Mouse (Mus musculus) midbrain, embryonic 12.5 days (tissue): ENCODE results near the gene Syk. TPM values are rescaled to one million over a fixed set of nuclear protein-coding genes. Genes with fewer than 3 reads are reported as not detected.

ENCODE experiments used
- ATAC-seq: fragments of 200-750 bp; cut with Nextera tagmentation; 2 replicates; pipeline ENCODE4 v1.8.0; 2017; ENCODE audit warnings: low read depth, moderate TSS enrichment, moderate library complexity; ENCODE audit not compliant: low FRiP score
- H3K27ac ChIP-seq: fragments of 300-500 bp; sonication (generic); replicated peaks from 2 replicates; pipeline ENCODE4 v1.5.1; 2016; ENCODE audit warnings: mild to moderate bottlenecking
- H3K27me3 ChIP-seq: fragments of 300-500 bp; sonication (generic); 2 replicates; pipeline ENCODE4 v1.6.1; 2016; ENCODE audit warnings: mild to moderate bottlenecking
- H3K36me3 ChIP-seq: fragments of 300-500 bp; sonication (generic); 2 replicates; pipeline ENCODE4 v1.6.1; 2016
- H3K4me1 ChIP-seq: fragments of 300-500 bp; sonication (generic); 2 replicates; pipeline ENCODE4 v1.6.1; 2016
- H3K4me2 ChIP-seq: fragments of 300-500 bp; sonication (generic); replicated peaks from 2 replicates; pipeline ENCODE4 v1.6.1; 2016; ENCODE audit warnings: mild to moderate bottlenecking, moderate library complexity
- H3K4me3 ChIP-seq: fragments of 300-500 bp; sonication (generic); 2 replicates; pipeline ENCODE4 v1.5.1; 2016; ENCODE audit warnings: mild to moderate bottlenecking
- H3K9ac ChIP-seq: fragments of 300-500 bp; sonication (generic); replicated peaks from 2 replicates; pipeline ENCODE4 v1.6.1; 2016; ENCODE audit warnings: mild to moderate bottlenecking, moderate library complexity
- H3K9me3 ChIP-seq: fragments of 300-500 bp; sonication (generic); 2 replicates; pipeline ENCODE4 v1.6.1; 2016; ENCODE audit warnings: mild to moderate bottlenecking
- WGBS: fragments of 180-500 bp; shearing (Covaris S2); methylation state at CpG from one replicate; pipeline ENCODE4 v1.1.7; 2016; 5-methylcytosine and 5-hydroxymethylcytosine counted together
- polyA plus RNA-seq: library from polyadenylated mRNA; unstranded; fragments of >200 nt; fragmentation: Nextera tagmentation; extraction: Ambion mirVana; gene quantifications from 2 replicates; pipeline ENCODE4 v1.2.1, GENCODE M21; 2016

The Syk gene
- polyA plus RNA-seq, 1 experiment from 2014 or later, result 3.2 TPM

GRCm38 (mm10) chr13:52551275-52551674 is 31.7 kb upstream of the Syk start:
- Histone ChIP-seq H3K9me3 (no peaks in the 10 kb centered on the region), H3K4me2 (no peak overlapping the region), H3K4me1 (no peaks in the 10 kb centered on the region), H3K27ac (no peak overlapping the region), H3K4me3 (no peak overlapping the region), H3K36me3 (no peaks in the 10 kb centered on the region), H3K27me3 (no peaks in the 10 kb centered on the region), H3K9ac (no peak overlapping the region)
- no peak for ATAC-seq
- WGBS, result 91% methylated on average over 9 of the region's 9 CpGs

GRCm38 (mm10) chr13:52552822-52553477 is 30.0 kb upstream of the Syk start:
- ATAC-seq, result no peak
- Histone ChIP-seq H3K36me3 (no peaks in the 10 kb centered on the region), H3K27me3 (no peaks in the 10 kb centered on the region), H3K27ac (no peak overlapping the region), H3K9me3 (no peaks in the 10 kb centered on the region), H3K9ac (no peak overlapping the region), H3K4me2 (no peak overlapping the region), H3K4me3 (no peak overlapping the region), H3K4me1 (no peaks in the 10 kb centered on the region)
- 71% methylated on average over 9 of the region's 9 CpGs for WGBS

DNA sequence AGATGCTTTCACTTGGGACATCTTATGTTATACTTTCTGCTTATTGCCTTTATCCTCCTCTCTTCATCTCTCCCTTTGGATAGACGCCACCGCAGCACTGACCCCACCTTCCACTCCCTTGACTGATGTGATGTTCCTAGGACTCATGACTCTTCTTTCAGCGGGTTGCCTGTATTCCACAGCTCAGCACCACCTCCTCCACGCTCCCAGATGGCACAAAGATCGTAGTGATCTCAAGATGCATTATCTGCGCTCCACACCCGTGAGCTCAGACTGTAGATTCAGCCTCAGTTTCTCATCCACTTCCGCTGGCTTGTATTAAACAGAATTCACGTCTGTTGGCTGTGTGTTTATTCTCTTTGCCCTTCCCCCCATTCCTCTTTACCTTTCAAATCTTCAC is 28.3 kb upstream of the Syk start:
- Histone ChIP-seq H3K4me3 (no peak overlapping the region), H3K36me3 (no peaks in the 10 kb centered on the region), H3K4me2 (no peak overlapping the region), H3K4me1 (no peaks in the 10 kb centered on the region), H3K9me3 (no peaks in the 10 kb centered on the region), H3K27ac (no peak overlapping the region), H3K9ac (no peak overlapping the region), H3K27me3 (no peaks in the 10 kb centered on the region)
- no peak for ATAC-seq
- WGBS, result 89% methylated on average over 9 of the region's 9 CpGs

GRCm38 (mm10) chr13:52557421-52557820 is 25.6 kb upstream of the Syk start:
- Histone ChIP-seq H3K9ac (no peak overlapping the region), H3K27me3 (no peaks in the 10 kb centered on the region), H3K36me3 (no peaks in the 10 kb centered on the region), H3K9me3 (no peaks in the 10 kb centered on the region), H3K4me2 (no peak overlapping the region), H3K4me3 (no peak overlapping the region), H3K27ac (no peak overlapping the region), H3K4me1 (peaks cover 13% of the 10 kb centered on the region)
- WGBS, result 65% methylated on average over 7 of the region's 7 CpGs
- ATAC-seq, result no peak

DNA sequence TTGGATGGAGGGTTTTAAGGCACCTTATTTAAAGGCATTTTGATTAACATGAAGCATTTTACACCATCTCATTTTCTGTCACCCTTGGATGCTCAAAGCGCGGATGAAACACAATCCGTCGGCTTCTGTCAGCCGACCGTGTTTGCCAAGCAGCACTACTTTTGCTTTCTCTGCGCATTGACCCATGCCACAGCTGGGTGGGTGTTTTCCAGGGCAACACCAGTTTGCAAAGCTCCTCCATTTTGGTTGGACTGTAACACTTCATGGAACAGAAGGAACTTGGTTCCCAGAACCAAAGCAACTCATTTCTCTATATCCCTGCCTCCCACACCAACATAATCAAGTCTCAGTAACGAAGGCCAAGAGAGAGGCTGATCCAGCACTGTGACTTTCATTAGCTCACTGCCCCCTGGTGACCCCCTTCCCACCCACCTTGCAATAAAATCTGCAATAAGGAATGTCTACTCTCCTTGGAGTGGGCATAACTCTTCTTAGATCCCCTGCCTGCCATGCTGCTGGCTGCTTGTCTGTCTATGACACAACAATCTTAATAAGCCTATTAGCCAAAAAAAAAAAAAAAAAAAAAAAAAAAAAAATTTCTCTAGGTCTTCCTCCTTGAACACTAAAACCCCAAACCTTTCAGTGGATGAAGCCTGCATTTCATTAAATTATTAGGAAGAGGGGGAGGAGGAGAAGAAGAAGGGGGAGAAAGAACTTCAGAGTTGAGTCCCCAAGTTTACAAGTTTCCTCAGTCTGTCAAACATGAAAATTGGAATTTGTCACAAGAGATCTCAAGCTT is 21.4 kb upstream of the Syk start:
- Histone ChIP-seq H3K9ac (no peak overlapping the region), H3K4me2 (0 out of 2 replicates have a peak overlapping the region, but pooled peaks have one; percentile 15), H3K9me3 (no peaks in the 10 kb centered on the region), H3K4me3 (no peak overlapping the region), H3K36me3 (no peaks in the 10 kb centered on the region), H3K27me3 (peaks cover 11% of the 10 kb centered on the region; the same call in 1 of the 2 replicates), H3K4me1 (peaks cover 23% of the 10 kb centered on the region), H3K27ac (no peak overlapping the region)
- WGBS, result 81% methylated on average over 8 of the region's 8 CpGs
- peak; percentile 6; the same call in 1 of the 2 replicates for ATAC-seq

- Histone ChIP-seq H3K4me3 (no peak overlapping the region), H3K36me3 (no peaks in the 10 kb centered on the region), H3K9me3 (no peaks in the 10 kb centered on the region), H3K27me3 (peaks cover 17% of the 10 kb centered on the region; the same call in 1 of the 2 replicates), H3K27ac (no peak overlapping the region), H3K9ac (no peak overlapping the region), H3K4me2 (peak overlapping the region; percentile 15; the same call in 1 of the 2 replicates), H3K4me1 (peaks cover 23% of the 10 kb centered on the region)
- 19% methylated on average over 4 of the region's 4 CpGs for WGBS
- ATAC-seq, result peak; percentile 84
These were observed 20.8 kb upstream of the Syk start for GRCm38 (mm10) chr13:52562166-52562571.

GRCm38 (mm10) chr13:52565103-52565739 is 17.8 kb upstream of the Syk start:
- ATAC-seq, result no peak
- WGBS, result 81% methylated on average over 18 of the region's 18 CpGs
- no peaks in the 10 kb centered on the region for H3K9me3 ChIP-seq

DNA sequence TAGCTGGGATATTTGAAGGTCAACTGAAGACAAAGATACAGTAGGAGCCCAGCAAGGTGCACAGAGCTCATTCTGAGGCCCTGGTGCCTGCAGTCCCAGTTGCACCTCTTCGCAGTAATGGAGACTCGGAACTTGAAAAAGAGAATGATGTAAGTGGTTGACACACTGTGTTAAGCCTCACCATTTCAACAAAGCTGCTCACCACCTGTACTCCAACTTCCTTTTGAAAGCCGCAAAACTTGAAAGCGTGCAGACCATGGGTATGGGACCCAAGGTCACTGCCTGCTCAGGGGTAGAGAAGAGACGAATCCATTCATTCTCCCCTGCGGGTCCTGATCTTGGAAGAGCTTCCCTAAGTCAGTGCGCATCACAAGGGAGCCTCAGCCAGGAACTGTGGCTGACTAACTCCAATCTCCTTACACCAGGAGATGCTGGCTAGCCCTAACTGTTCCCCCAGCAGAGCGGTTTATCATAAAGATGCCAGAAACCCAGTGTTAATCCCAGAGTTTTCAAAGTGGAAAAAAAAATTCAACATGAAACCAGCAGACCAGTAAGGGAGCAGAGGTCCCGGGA is 16.7 kb upstream of the Syk start:
- Histone ChIP-seq H3K27ac (no peak overlapping the region), H3K4me1 (peaks cover 28% of the 10 kb centered on the region), H3K27me3 (peaks cover 17% of the 10 kb centered on the region; the same call in 1 of the 2 replicates), H3K9me3 (no peaks in the 10 kb centered on the region), H3K36me3 (no peaks in the 10 kb centered on the region), H3K9ac (no peak overlapping the region), H3K4me3 (no peak overlapping the region), H3K4me2 (no peak overlapping the region)
- ATAC-seq, result no peak
- WGBS, result 87% methylated on average over 9 of the region's 9 CpGs

More at GRCm38 (mm10) chr13:52565103-52565739, 17.8 kb upstream of the Syk start:
- Histone ChIP-seq H3K36me3 (no peaks in the 10 kb centered on the region), H3K4me1 (peaks cover 29% of the 10 kb centered on the region), H3K4me3 (no peak overlapping the region), H3K27ac (no peak overlapping the region), H3K27me3 (peaks cover 17% of the 10 kb centered on the region; the same call in 1 of the 2 replicates), H3K4me2 (no peak overlapping the region), H3K9ac (no peak overlapping the region)

DNA sequence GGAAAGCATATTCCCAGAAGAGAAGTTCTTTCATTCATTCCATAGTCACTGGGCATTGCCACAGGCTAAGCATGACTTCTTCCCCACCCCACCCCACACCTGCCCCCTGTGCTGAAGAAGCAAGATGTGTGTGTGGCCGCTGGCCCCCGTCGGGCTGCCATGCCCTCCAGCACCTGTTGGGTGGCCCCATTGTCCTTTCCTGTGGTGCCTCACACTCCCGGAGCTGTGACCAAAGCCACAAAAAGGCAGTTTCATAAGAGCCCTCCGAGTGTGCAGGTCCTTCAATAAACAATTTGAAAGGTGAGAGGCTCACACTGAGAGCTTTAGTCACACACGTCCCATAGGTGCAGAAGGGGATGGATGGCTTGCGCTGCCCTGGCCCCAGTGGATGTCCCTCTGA is 16.2 kb upstream of the Syk start:
- H3K4me3 ChIP-seq, result no peak overlapping the region
- WGBS, result 87% methylated on average over 7 of the region's 7 CpGs

DNA sequence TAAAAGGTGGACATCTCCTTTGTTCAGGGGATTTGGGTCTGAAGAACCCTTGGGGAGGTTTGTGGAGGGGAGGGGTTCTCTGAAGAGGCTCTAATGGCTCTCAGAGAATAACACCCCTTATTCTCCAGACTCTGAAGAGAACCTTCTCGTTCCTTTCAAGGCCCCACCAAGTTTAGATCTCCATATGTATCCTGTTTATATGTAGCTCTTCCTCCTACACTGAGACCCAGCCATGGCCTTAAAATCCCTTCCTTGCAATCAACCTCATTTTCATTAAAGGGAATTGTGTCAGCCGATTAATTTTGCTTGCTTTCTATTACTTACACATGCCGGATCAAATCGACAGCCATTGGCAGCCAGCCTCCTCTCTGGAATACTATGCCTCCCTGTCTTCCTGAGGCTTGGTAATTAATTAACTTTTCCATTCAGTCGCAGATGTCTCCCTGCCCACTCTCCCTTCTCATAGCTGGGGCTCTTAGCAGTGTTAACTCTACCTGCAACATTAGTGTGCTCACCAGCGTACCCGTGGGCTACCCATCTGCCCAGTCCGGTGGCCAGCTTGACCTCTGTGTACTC is 13.7 kb upstream of the Syk start:
- Histone ChIP-seq H3K9ac (no peak overlapping the region), H3K36me3 (no peaks in the 10 kb centered on the region), H3K4me3 (no peak overlapping the region), H3K27ac (no peak overlapping the region), H3K9me3 (no peaks in the 10 kb centered on the region), H3K4me2 (no peak overlapping the region), H3K27me3 (peaks cover 10% of the 10 kb centered on the region; the same call in 1 of the 2 replicates), H3K4me1 (peaks cover 12% of the 10 kb centered on the region; the same call in 1 of the 2 replicates)
- 79% methylated on average over 8 of the region's 8 CpGs for WGBS
- no peak for ATAC-seq

More for the DNA sequence above, 16.2 kb upstream of the Syk start:
- H3K4me1 ChIP-seq, result peaks cover 23% of the 10 kb centered on the region
- H3K9me3 ChIP-seq, result no peaks in the 10 kb centered on the region
- no peak overlapping the region for H3K4me2 ChIP-seq
- H3K9ac ChIP-seq, result no peak overlapping the region
- no peak for ATAC-seq
- peaks cover 17% of the 10 kb centered on the region; the same call in 1 of the 2 replicates for H3K27me3 ChIP-seq
- no peak overlapping the region for H3K27ac ChIP-seq
- no peaks in the 10 kb centered on the region for H3K36me3 ChIP-seq

GRCm38 (mm10) chr13:52570276-52570675 is 12.7 kb upstream of the Syk start:
- no peaks in the 10 kb centered on the region for H3K36me3 ChIP-seq
- no peaks in the 10 kb centered on the region for H3K9me3 ChIP-seq
- H3K9ac ChIP-seq, result no peak overlapping the region
- no peak overlapping the region for H3K4me3 ChIP-seq
- peaks cover 9% of the 10 kb centered on the region; the same call in 1 of the 2 replicates for H3K4me1 ChIP-seq
- H3K27me3 ChIP-seq, result peaks cover 6% of the 10 kb centered on the region; the same call in 1 of the 2 replicates
- H3K27ac ChIP-seq, result no peak overlapping the region
- 91% methylated on average over 9 of the region's 9 CpGs for WGBS
- ATAC-seq, result no peak
- no peak overlapping the region for H3K4me2 ChIP-seq
